Mouse (Mus musculus): ENCODE measurements at regions not wholly inside any gene's neighbourhood (a gene's known extent, or its start where the extent isn't known, plus 50 kb on each side); places are given as distances from the start of the nearest gene placed in this dataset.

- ATAC-seq (ENCODE audit: low FRiP score, low TSS enrichment) (no peak), DNase-seq (no peak)
- no peaks in the 10 kb centered on the region for H3K27me3 ChIP-seq (ENCODE audit: control insufficient read depth, insufficient read depth, low read length)
- no peaks in the 10 kb centered on the region for H3K9me3 ChIP-seq (ENCODE audit: control insufficient read depth, low read length)
- no peak overlapping the region for H3K27ac ChIP-seq (replicated peaks; ENCODE audit: low read depth, low read length)
- 64% methylated on average over 3 of the region's 3 CpGs for WGBS
- no peaks in the 10 kb centered on the region for H3K4me1 ChIP-seq (ENCODE audit: control insufficient read depth, insufficient read depth, low read length)
- H3K4me3 ChIP-seq (replicated peaks; ENCODE audit: low read depth, low read length) = no peak overlapping the region
- H3K36me3 ChIP-seq (ENCODE audit: control insufficient read depth, insufficient read depth, low read length) = no peaks in the 10 kb centered on the region
- no peak overlapping the region for H3K9ac ChIP-seq (replicated peaks; ENCODE audit: low read length)
- H3K4me2 ChIP-seq (ENCODE audit: low read length) = no peak overlapping the region
Observed at GRCm38 (mm10) chr12:27465499-27466150, 123.3 kb upstream of the Sox11 start.

- ATAC-seq (ENCODE audit: low FRiP score, low TSS enrichment) (no peak), DNase-seq (no peak)
- no peaks in the 10 kb centered on the region for H3K27me3 ChIP-seq (ENCODE audit: control insufficient read depth, insufficient read depth, low read length)
- H3K4me3 ChIP-seq (replicated peaks; ENCODE audit: low read depth, low read length) = no peak overlapping the region
- H3K9me3 ChIP-seq (ENCODE audit: control insufficient read depth, low read length) = peaks cover 8% of the 10 kb centered on the region; the same call in 1 of the 2 replicates
- H3K4me1 ChIP-seq (ENCODE audit: control insufficient read depth, insufficient read depth, low read length) = no peaks in the 10 kb centered on the region
- 93% methylated on average over 4 of the region's 4 CpGs for WGBS
- no peaks in the 10 kb centered on the region for H3K36me3 ChIP-seq (ENCODE audit: control insufficient read depth, insufficient read depth, low read length)
- H3K9ac ChIP-seq (replicated peaks; ENCODE audit: low read length) = no peak overlapping the region
- no peak overlapping the region for H3K4me2 ChIP-seq (ENCODE audit: low read length)
- no peak overlapping the region for H3K27ac ChIP-seq (replicated peaks; ENCODE audit: low read depth, low read length)
Observed at GRCm38 (mm10) chr12:27458674-27459073, 116.3 kb upstream of the Sox11 start.

- no peak overlapping the region for H3K9ac ChIP-seq (replicated peaks; ENCODE audit: low read length)
- no peak overlapping the region for H3K4me2 ChIP-seq (ENCODE audit: low read length)
- H3K27ac ChIP-seq (replicated peaks; ENCODE audit: low read depth, low read length) = no peak overlapping the region
- no peaks in the 10 kb centered on the region for H3K9me3 ChIP-seq (ENCODE audit: control insufficient read depth, low read length)
- H3K27me3 ChIP-seq (ENCODE audit: control insufficient read depth, insufficient read depth, low read length) = no peaks in the 10 kb centered on the region
- no peak overlapping the region for H3K4me3 ChIP-seq (replicated peaks; ENCODE audit: low read depth, low read length)
- WGBS = 41% methylated on average over 6 of the region's 6 CpGs
- ATAC-seq (ENCODE audit: low FRiP score, low TSS enrichment) (no peak), DNase-seq (peak; percentile 54)
- H3K4me1 ChIP-seq (ENCODE audit: control insufficient read depth, insufficient read depth, low read length) = peaks cover 5% of the 10 kb centered on the region; the same call in 1 of the 2 replicates
- no peaks in the 10 kb centered on the region for H3K36me3 ChIP-seq (ENCODE audit: control insufficient read depth, insufficient read depth, low read length)
Observed at GRCm38 (mm10) chr12:27437661-27438345, 95.4 kb upstream of the Sox11 start.

DNA sequence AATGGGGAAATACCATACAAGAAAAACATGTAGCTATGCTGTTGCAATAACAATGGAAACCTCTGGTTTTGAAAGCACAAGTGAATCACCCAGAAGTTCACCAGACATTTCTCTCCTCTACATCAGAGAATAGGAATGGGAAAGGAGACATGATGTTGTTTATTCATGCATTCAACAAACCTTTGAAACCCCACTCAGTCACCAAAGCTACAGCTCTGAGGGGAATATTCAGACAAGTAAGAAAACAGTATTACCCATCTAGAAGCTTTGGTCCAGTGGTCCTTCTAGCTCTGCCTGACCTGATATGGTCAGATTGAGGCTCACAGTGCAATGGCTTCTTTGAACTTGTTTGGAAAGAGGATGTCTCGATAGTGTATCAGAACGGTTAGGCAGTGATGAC lies 89.0 kb upstream of the Sox11 start:
- H3K9me3 ChIP-seq (ENCODE audit: control insufficient read depth, low read length) = no peaks in the 10 kb centered on the region
- no peak overlapping the region for H3K9ac ChIP-seq (replicated peaks; ENCODE audit: low read length)
- H3K27ac ChIP-seq (replicated peaks; ENCODE audit: low read depth, low read length) = no peak overlapping the region
- DNase-seq (no peak), ATAC-seq (ENCODE audit: low FRiP score, low TSS enrichment) (no peak)
- H3K4me1 ChIP-seq (ENCODE audit: control insufficient read depth, insufficient read depth, low read length) = no peaks in the 10 kb centered on the region
- 58% methylated on average over 2 of the region's 2 CpGs for WGBS
- H3K4me3 ChIP-seq (replicated peaks; ENCODE audit: low read depth, low read length) = no peak overlapping the region
- H3K4me2 ChIP-seq (ENCODE audit: low read length) = no peak overlapping the region
- no peaks in the 10 kb centered on the region for H3K36me3 ChIP-seq (ENCODE audit: control insufficient read depth, insufficient read depth, low read length)
- H3K27me3 ChIP-seq (ENCODE audit: control insufficient read depth, insufficient read depth, low read length) = no peaks in the 10 kb centered on the region

GRCm38 (mm10) chr12:27417387-27418009 lies 75.1 kb upstream of the Sox11 start:
- Histone ChIP-seq H3K9me3 (ENCODE audit: control insufficient read depth, low read length) (no peaks in the 10 kb centered on the region), H3K4me2 (ENCODE audit: low read length) (no peak overlapping the region), H3K9ac (replicated peaks; ENCODE audit: low read length) (no peak overlapping the region), H3K27ac (replicated peaks; ENCODE audit: low read depth, low read length) (no peak overlapping the region), H3K36me3 (ENCODE audit: control insufficient read depth, insufficient read depth, low read length) (no peaks in the 10 kb centered on the region), H3K4me3 (replicated peaks; ENCODE audit: low read depth, low read length) (no peak overlapping the region), H3K27me3 (ENCODE audit: control insufficient read depth, insufficient read depth, low read length) (no peaks in the 10 kb centered on the region), H3K4me1 (ENCODE audit: control insufficient read depth, insufficient read depth, low read length) (no peaks in the 10 kb centered on the region)
- ATAC-seq (ENCODE audit: low FRiP score, low TSS enrichment) (no peak), DNase-seq (no peak)
- 92% methylated on average over 8 of the region's 8 CpGs for WGBS

- WGBS = 82% methylated on average over 4 of the region's 4 CpGs
- Histone ChIP-seq H3K27ac (replicated peaks; ENCODE audit: low read depth, low read length) (no peak overlapping the region), H3K9ac (replicated peaks; ENCODE audit: low read length) (no peak overlapping the region), H3K9me3 (ENCODE audit: control insufficient read depth, low read length) (no peaks in the 10 kb centered on the region), H3K4me3 (replicated peaks; ENCODE audit: low read depth, low read length) (no peak overlapping the region), H3K36me3 (ENCODE audit: control insufficient read depth, insufficient read depth, low read length) (no peaks in the 10 kb centered on the region), H3K4me1 (ENCODE audit: control insufficient read depth, insufficient read depth, low read length) (no peaks in the 10 kb centered on the region), H3K27me3 (ENCODE audit: control insufficient read depth, insufficient read depth, low read length) (no peaks in the 10 kb centered on the region), H3K4me2 (ENCODE audit: low read length) (no peak overlapping the region)
- ATAC-seq (ENCODE audit: low FRiP score, low TSS enrichment) = no peak
- DNase-seq = no peak
Observed at GRCm38 (mm10) chr12:27410555-27410954, 68.2 kb upstream of the Sox11 start.

GRCm38 (mm10) chr12:27408440-27408839 lies 66.1 kb upstream of the Sox11 start:
- H3K4me2 ChIP-seq (ENCODE audit: low read length) = no peak overlapping the region
- H3K4me1 ChIP-seq (ENCODE audit: control insufficient read depth, insufficient read depth, low read length) = no peaks in the 10 kb centered on the region
- no peaks in the 10 kb centered on the region for H3K9me3 ChIP-seq (ENCODE audit: control insufficient read depth, low read length)
- ATAC-seq (ENCODE audit: low FRiP score, low TSS enrichment) = no peak
- DNase-seq = no peak
- H3K36me3 ChIP-seq (ENCODE audit: control insufficient read depth, insufficient read depth, low read length) = no peaks in the 10 kb centered on the region
- H3K27me3 ChIP-seq (ENCODE audit: control insufficient read depth, insufficient read depth, low read length) = no peaks in the 10 kb centered on the region
- H3K4me3 ChIP-seq (replicated peaks; ENCODE audit: low read depth, low read length) = no peak overlapping the region
- 68% methylated on average over 4 of the region's 4 CpGs for WGBS
- H3K9ac ChIP-seq (replicated peaks; ENCODE audit: low read length) = no peak overlapping the region
- H3K27ac ChIP-seq (replicated peaks; ENCODE audit: low read depth, low read length) = no peak overlapping the region

GRCm38 (mm10) chr12:27399392-27399791 lies 57.0 kb upstream of the Sox11 start:
- ATAC-seq (ENCODE audit: low FRiP score, low TSS enrichment) = no peak

More at GRCm38 (mm10) chr12:27399392-27399791, 57.0 kb upstream of the Sox11 start:
- no peaks in the 10 kb centered on the region for H3K36me3 ChIP-seq (ENCODE audit: control insufficient read depth, insufficient read depth, low read length)
- DNase-seq = no peak
- H3K4me2 ChIP-seq (ENCODE audit: low read length) = no peak overlapping the region
- H3K9ac ChIP-seq (replicated peaks; ENCODE audit: low read length) = no peak overlapping the region
- H3K4me3 ChIP-seq (replicated peaks; ENCODE audit: low read depth, low read length) = no peak overlapping the region
- H3K27me3 ChIP-seq (ENCODE audit: control insufficient read depth, insufficient read depth, low read length) = no peaks in the 10 kb centered on the region
- no peaks in the 10 kb centered on the region; the same call in 1 of the 2 replicates for H3K9me3 ChIP-seq (ENCODE audit: control insufficient read depth, low read length)
- no peak overlapping the region for H3K27ac ChIP-seq (replicated peaks; ENCODE audit: low read depth, low read length)
- H3K4me1 ChIP-seq (ENCODE audit: control insufficient read depth, insufficient read depth, low read length) = no peaks in the 10 kb centered on the region
- 84% methylated on average over 5 of the region's 5 CpGs for WGBS
